Mouse (Mus musculus) v-Abl transformed pro-B cells (cell line): ENCODE results near the gene Polr2i.

Experiments used
- in situ Hi-C, 2 experiments: fragments of 400-800 bp; cut with MboI; formaldehyde crosslinking; loops; one replicate each; pipeline ENCODE4 v1.15.1; 2025; ENCODE audit not compliant: unreplicated experiment in 2 of 2

Gene Polr2i

DNA sequence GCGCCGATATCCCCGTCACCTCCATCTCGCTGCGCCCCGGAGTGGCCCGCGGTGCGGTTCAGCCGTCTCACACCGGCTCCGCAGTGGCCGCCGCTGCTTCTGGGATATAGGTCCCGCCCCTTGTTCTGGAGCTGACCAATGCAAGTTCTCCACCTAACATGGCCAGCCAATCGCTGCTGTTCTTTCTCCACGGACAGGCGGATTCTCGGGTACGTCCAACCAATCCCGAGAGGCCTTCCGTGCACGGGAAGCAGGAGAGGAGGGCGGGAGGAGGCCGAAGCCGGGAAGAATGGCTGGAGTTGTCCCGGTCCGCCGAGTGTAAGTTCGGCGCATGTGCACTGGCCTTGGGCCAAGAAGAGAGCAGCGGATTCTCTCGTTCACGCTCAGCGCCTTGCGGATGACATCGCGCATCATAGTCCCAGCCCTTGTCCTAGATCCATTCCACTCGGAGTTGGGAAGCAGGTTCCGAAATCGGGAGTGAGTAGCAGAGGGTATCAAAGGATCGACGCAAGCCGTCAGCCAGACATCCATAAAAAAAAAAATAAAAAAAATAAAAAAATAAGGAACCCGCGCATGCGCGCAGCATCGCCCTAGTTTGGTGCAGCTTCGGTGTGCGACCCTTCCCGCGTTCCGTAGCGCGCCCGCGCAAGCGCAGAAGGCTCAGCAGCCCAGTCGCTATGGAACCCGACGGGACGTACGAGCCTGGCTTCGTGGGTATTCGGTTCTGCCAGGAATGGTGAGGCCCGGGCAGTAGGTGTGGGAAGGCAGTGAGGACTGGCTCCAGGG, at the start of gene Polr2i, which contains the start of gene Tbcb:
Polr2i (plus strand) TSS at position 280 of the 786 bp plus-strand sequence.
Tbcb (minus strand) TSS at position 604 of the 786 bp plus-strand sequence.
- in situ Hi-C loops, result no loop called here

- in situ Hi-C loops, result loop anchor here in 1 of 2 experiments (5.0 kb wide), 1 partner anchor 34 kb away; no protein-coding TSS in a partner anchor
Measured at GRCm38 (mm10) chr7:30183189-30183588, 48.6 kb upstream of the Polr2i start.

- in situ Hi-C loops, result loop anchor here in 1 of 2 experiments (5.0 kb wide), 1 partner anchor 33 kb away; no protein-coding TSS in a partner anchor
Measured at GRCm38 (mm10) chr7:30183879-30184289, 47.9 kb upstream of the Polr2i start, which contains the start of gene Cox7a1. Cox7a1 (plus strand) TSS chr7:30184144.

- in situ Hi-C loops, result loop anchor here in 1 of 2 experiments (5.0 kb wide), 1 partner anchor 33 kb away; no protein-coding TSS in a partner anchor
Measured at GRCm38 (mm10) chr7:30184641-30185348, 47.0 kb upstream of the Polr2i start.

GRCm38 (mm10) chr7:30188344-30189115, 43.2 kb upstream of the Polr2i start:
- in situ Hi-C loops, result no loop called here

GRCm38 (mm10) chr7:30189116-30189491, 42.6 kb upstream of the Polr2i start:
- in situ Hi-C loops, result no loop called here

DNA sequence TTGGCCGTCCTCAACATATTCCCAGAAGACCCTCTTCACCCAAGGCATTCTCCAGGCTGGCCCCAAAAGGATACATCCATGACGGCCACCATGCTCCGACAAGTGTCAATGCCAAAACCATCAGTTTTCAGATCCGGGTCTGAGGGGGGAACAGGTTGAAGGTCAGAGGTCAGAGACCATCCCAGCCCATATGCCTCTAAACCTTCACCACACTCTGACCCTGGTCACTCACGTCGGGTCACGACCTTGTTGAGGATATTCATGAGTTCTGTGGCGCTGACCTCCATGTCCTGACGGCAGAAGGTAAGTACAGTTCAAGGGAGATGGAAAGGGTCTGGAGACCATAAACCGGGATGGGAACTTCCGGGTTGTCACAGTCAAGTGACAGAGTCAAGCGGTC, 39.7 kb upstream of the Polr2i start:
- in situ Hi-C loops, result no loop called here

GRCm38 (mm10) chr7:30193013-30193412, 38.7 kb upstream of the Polr2i start:
- in situ Hi-C loops, result no loop called here

GRCm38 (mm10) chr7:30193581-30194100, 38.1 kb upstream of the Polr2i start:
- in situ Hi-C loops, result no loop called here

DNA sequence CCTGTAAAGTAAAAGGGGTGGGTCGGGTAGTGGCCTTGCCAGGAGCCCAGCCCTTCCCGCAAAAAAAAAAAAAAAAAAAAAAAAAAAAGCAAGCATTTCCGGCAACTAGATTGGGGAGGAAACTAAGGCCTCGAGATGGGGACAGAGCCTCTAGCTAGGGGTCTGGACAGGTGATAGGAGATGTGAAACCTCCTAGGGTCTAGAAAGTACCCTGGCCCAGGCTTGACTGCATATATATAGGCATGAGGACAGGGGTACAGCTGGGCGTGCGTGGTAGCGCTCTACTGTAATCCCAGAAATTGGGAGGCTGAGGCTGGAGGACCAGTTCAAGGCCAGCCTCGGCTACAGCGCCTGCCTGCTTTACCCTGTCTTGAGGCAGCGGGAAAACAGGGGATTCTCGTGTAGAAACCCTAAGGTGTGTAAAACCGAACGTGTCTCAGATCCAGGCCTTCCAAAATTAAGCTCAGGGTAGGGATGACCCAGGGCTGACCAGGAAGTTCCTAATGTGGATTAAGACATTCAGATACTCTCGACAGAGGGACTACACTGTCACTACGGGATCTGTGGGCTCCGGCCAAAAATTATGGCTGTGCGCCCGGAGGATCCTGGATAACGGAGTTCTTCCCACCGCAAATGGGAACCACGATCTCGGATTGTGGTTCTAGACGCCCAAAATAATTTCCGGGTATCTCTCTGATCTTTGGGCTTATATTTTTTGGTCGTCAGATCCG, 37.5 kb upstream of the Polr2i start:
- in situ Hi-C loops, result no loop called here

DNA sequence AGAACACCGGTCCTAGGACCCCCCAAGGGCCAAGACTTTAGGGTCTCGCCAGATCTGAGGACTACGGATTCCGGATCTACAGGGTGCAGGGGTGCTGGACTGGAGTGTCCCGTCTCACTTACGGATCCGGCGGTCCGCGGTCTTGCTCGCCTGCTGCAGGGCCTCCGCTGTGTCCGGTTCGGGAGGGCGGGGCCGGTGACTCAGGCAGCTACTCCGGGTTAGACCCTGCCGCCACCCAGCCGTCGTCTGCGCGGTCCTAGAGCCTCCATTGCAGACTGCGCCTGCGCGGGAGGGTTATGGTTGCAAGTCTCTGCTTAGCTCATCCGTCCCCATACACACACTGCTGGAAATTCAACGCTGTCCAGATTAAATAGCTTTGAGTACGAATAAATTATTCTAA, 36.9 kb upstream of the Polr2i start:
- in situ Hi-C loops, result no loop called here

DNA sequence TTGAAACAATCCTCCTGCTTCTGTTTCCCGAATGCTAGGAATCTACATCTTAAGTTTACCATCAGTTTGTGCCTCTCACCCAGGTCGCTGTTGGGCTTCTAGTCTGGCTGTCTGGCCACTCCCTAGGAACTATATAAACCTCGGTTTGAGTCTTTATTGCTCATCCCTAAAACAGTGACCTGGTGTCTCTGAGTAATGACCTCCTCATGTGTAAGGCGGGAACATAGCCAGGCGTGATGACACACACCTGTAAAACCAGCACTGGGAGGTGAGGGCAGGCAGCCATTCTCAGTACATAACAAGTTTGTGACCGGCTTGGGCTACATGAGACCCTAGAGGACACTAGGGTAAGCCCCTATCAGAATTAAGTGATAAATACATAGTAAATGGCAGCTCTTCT, 36.3 kb upstream of the Polr2i start:
- in situ Hi-C loops, result no loop called here

DNA sequence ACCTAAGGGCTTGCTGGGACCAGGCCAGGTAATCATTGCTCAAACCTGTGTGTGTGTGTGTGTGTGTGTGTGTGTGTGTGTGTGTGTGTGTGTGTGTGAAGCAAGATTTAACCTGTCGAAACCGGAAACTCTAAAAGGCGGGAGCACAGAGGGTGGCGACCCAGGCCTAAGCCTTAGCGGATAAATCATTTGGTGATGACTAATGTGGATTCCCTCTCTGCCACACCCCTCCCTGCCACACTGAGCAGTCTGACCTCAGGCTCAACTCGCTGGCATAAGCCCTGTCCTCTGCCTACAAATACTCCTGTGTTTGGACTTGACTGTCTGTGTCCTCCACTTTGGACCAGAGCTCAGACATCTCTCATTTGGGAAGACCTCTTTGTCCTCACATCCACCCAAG, 35.6 kb upstream of the Polr2i start:
- in situ Hi-C loops, result no loop called here

- in situ Hi-C loops, result no loop called here
Measured at GRCm38 (mm10) chr7:30197592-30198129, 34.1 kb upstream of the Polr2i start.

GRCm38 (mm10) chr7:30198481-30198971, 33.2 kb upstream of the Polr2i start, which contains the start of gene Capns1:
Capns1 (minus strand) TSS chr7:30198811.
- in situ Hi-C loops, result no loop called here

GRCm38 (mm10) chr7:30199498-30200139, 32.1 kb upstream of the Polr2i start:
- in situ Hi-C loops, result loop anchor here in 1 of 2 experiments (10.0 kb wide), 1 partner anchor 185 kb away; no protein-coding TSS in a partner anchor

DNA sequence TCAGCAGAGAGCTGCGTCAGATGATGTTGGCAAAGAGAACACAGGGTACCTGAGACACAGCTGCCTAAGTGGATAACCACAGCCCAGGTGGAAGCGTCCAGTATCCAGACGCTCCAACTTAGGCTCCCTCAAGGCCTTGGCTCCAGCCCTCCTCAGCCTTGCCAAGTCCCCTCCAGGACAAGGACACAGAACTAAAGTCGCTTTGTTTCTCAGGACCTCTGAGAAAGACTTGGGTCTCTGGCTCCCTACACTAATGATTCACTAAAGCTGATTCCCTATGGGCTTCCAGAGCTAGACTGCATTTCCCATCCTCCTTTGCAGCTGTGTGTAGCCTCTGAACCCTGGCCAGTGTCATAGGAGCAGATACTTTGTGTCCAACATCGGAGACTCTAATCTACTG, 31.5 kb upstream of the Polr2i start:
- in situ Hi-C loops, result loop anchor here in 1 of 2 experiments (10.0 kb wide), 1 partner anchor 185 kb away; no protein-coding TSS in a partner anchor

DNA sequence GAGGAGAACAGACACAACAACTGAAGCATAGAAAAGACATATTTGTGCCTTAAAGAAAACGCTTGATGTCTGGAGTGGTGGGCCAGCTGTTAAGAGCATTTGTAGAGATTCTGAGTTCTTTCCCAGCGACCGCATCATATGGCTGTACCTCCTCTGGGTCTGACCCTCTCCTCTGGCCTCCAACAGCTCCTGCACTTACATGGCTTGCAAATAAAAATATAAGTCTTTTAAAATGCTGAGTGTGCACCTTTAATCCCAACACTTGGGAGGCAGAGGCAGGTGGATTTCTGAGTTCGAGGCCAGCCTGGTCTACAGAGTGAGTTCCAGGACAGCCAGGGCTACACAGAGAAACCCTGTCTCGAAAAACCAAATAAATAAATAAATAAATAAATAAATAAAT, 31.1 kb upstream of the Polr2i start:
- in situ Hi-C loops, result loop anchor here in 1 of 2 experiments (10.0 kb wide), 1 partner anchor 186 kb away; no protein-coding TSS in a partner anchor
